Mouse (Mus musculus): ENCODE measurements around the gene Mast1.

DNA sequence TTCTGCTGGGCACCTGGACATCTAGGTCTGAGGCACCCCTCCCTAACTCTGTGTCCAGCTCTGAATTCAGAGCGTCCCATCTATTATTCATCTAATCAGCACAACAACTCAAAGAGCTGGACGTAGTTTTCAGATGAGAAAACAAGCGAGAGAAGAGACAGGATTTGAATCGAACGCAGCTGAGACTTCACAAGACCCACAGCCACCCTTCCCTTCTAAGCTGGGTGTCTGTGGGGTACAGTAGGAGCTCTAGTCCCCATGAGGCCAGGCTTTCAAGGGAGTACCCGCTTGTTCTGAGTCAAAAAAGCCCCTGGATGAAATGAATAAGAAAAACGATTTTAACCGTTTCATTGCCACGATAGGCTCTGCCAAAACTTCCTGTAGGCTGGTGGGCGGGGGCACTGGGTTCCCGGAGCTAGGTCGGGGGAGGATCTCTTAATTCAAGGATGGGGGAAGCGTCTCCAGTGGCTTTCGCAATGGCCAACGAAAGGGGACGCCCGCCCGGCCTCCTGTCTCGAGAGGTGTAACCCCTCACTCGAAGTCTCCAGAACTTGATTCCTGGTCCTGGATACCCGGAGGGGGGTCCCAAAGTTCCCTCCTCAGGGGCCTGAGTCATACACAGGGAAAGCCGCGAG, 48.0 kb upstream of the Mast1 start:
- TF ChIP-seq CTCF (conservative IDR thresholded peaks at IDR 0.05; ENCODE audit: low read length): no peak
- TF ChIP-seq NANOG (IDR thresholded peaks at IDR 0.05; ENCODE audit: borderline replicate concordance, low read length): no peak

Measured in E14TG2a.4 (cell line).